Mouse (Mus musculus): Measurements from ENCODE around the gene Bfsp2.

DNA sequence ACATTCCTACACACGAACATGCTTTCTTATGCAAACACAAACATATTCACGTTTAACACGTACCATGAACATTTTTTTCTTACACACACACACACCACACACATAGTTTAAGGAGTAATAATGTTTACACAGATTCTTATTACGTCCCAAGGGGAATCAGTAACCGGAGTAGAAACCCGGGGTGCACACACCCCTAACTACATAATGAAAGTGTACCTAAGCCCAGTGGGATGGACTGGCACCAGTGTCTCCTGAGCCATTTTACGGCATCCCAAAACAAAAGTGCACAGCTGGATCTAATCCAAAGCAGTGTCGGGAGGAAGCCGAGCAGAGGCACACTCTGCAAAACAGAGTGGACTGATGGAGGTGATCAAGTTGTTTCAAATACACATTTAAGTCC is 66.8 kb downstream of the Bfsp2 start:
- no peak for TF ChIP-seq CTCF (IDR thresholded peaks at IDR 0.05; ENCODE audit: borderline replicate concordance, control insufficient read depth, extremely low read depth, insufficient read depth, low read length, poor library complexity)
- TF ChIP-seq POLR2A (IDR thresholded peaks at IDR 0.05; ENCODE audit: control insufficient read depth, extremely low read depth, insufficient read depth, low read length, poor library complexity), result no peak
